Mouse (Mus musculus): ENCODE results near the gene Fam120b. TPM values are rescaled to one million over a fixed set of nuclear protein-coding genes. Genes with fewer than 3 reads are reported as not detected.

Fam120b gene
- total RNA-seq (2021) (10 to 100 TPM; 11.9 to 12.7 TPM), polyA plus RNA-seq (2012; rRNA removed) (7.1 and 10.6 TPM in 2 replicates)
- long read RNA-seq, full-length matches to known transcripts: 21 of 28 reads
- long read RNA-seq, partial matches to known transcripts: 3 of 28 reads
- long read RNA-seq, other reads (novel, unspliced or antisense): 4 of 28 reads

- Histone ChIP-seq H3K79me2 (replicated peaks; ENCODE audit: control insufficient read depth, insufficient read depth, low read length) (no peaks in the 10 kb centered on the region), H3K27ac (peak within 1 kb of the TSS; percentile 73), H3K4me1 (ENCODE audit: control insufficient read depth, insufficient read depth, low read length) (peaks cover 2% of the 10 kb centered on the region), H3K9ac (ENCODE audit: low read depth, low read length) (peak within 1 kb of the TSS; percentile 87), H3K36me3 (ENCODE audit: control insufficient read depth, insufficient read depth, low read length) (peaks cover 5% of the 10 kb centered on the region; the same call in 1 of the 2 replicates), H3K27me3 (ENCODE audit: control insufficient read depth, insufficient read depth, low read length) (no peaks in the 10 kb centered on the region), H3K4me3 (peak within 1 kb of the TSS; percentile 71)
- 1% methylated on average over 31 of the region's 31 CpGs for WGBS
- DNase-seq: peak; percentile 84 to 93
- intact Hi-C loops (cut with DNase I): loop anchor here (2.0 to 5.0 kb wide), 2 partner anchors 17 to 329 kb away; no protein-coding TSS in a partner anchor
- no peak for TF ChIP-seq CTCF (IDR thresholded peaks at IDR 0.05)
- peak; percentile 93 for TF ChIP-seq POLR2A (IDR thresholded peaks at IDR 0.05; ENCODE audit: insufficient read depth, low read depth, low read length)
- peak; percentile 67 for TF ChIP-seq EP300 (IDR thresholded peaks at IDR 0.05; ENCODE audit: insufficient read depth, low read depth, low read length)
Measured at GRCm38 (mm10) chr17:15395997-15396675, at the start of gene Fam120b. Gene Fam120b, plus strand, starts transcription at chr17:15396202.

DNA sequence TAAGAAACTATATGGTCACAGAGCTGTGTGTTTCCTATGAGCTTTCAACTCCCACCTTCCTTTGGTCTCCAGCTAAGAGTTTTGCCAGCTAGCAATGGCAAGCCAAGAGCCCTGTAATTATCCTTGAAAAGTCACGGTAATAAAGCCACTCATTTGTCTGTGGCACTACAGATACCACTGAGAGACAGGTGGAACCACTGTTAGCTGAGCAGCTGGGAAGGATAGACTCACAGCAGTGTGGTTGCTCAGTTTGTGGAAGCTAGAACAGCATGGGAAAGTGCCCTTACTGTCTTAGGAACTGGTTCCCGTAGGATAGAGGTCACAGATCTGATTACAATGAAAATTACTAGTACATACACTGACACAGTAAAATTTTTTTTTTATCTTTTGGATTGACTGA is 45.9 kb upstream of the Fam120b start:
- no peak for DNase-seq
- intact Hi-C loops (cut with DNase I): no loop called here
- Histone ChIP-seq H3K4me3 (no peak overlapping the region), H3K4me1 (ENCODE audit: control insufficient read depth, insufficient read depth, low read length) (no peaks in the 10 kb centered on the region), H3K27me3 (ENCODE audit: control insufficient read depth, insufficient read depth, low read length) (no peaks in the 10 kb centered on the region), H3K27ac (no peak overlapping the region), H3K79me2 (replicated peaks; ENCODE audit: control insufficient read depth, insufficient read depth, low read length) (no peaks in the 10 kb centered on the region), H3K9ac (ENCODE audit: low read depth, low read length) (no peak overlapping the region), H3K36me3 (ENCODE audit: control insufficient read depth, insufficient read depth, low read length) (no peaks in the 10 kb centered on the region)
- WGBS: 73% methylated on average over 2 of the region's 2 CpGs
- TF ChIP-seq CTCF (IDR thresholded peaks at IDR 0.05) (no peak), EP300 (IDR thresholded peaks at IDR 0.05; ENCODE audit: insufficient read depth, low read depth, low read length) (no peak), POLR2A (IDR thresholded peaks at IDR 0.05; ENCODE audit: insufficient read depth, low read depth, low read length) (no peak)

GRCm38 (mm10) chr17:15352869-15353610 is 43.0 kb upstream of the Fam120b start:
- Histone ChIP-seq H3K4me1 (ENCODE audit: control insufficient read depth, insufficient read depth, low read length) (no peaks in the 10 kb centered on the region), H3K9ac (ENCODE audit: low read depth, low read length) (no peak overlapping the region), H3K27me3 (ENCODE audit: control insufficient read depth, insufficient read depth, low read length) (no peaks in the 10 kb centered on the region), H3K36me3 (ENCODE audit: control insufficient read depth, insufficient read depth, low read length) (no peaks in the 10 kb centered on the region), H3K4me3 (no peak overlapping the region), H3K79me2 (replicated peaks; ENCODE audit: control insufficient read depth, insufficient read depth, low read length) (no peaks in the 10 kb centered on the region), H3K27ac (no peak overlapping the region)
- 51% methylated on average over 10 of the region's 10 CpGs for WGBS
- intact Hi-C loops (cut with DNase I): no loop called here
- TF ChIP-seq EP300 (IDR thresholded peaks at IDR 0.05; ENCODE audit: insufficient read depth, low read depth, low read length): no peak
- TF ChIP-seq POLR2A (IDR thresholded peaks at IDR 0.05; ENCODE audit: insufficient read depth, low read depth, low read length): no peak
- TF ChIP-seq CTCF (IDR thresholded peaks at IDR 0.05): no peak
- peak in 1 of 2 experiments; percentile 9 for DNase-seq

DNA sequence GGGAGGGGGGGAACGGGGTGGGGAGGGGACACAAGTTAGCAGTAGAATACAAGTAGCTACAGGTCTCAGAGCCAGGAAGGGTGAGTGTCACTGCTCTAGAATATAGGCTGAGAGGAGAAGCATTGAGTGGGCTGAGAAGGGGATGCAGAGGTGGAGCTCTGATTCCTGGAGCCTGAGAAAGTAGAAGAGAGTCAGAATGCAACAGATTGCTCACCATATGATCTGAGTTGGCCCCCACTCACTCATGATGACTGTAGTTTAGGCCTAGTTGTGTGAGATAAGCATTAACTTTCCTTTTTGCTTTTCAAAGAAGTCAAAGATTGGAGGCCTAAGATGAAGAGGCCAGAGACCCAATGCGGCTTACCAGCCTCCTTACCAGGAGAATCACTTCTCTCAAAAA is 42.0 kb upstream of the Fam120b start:
- H3K36me3 ChIP-seq (ENCODE audit: control insufficient read depth, insufficient read depth, low read length): no peaks in the 10 kb centered on the region
- no peak for DNase-seq
- intact Hi-C loops (cut with DNase I): no loop called here
- no peaks in the 10 kb centered on the region for H3K27me3 ChIP-seq (ENCODE audit: control insufficient read depth, insufficient read depth, low read length)
- TF ChIP-seq EP300 (IDR thresholded peaks at IDR 0.05; ENCODE audit: insufficient read depth, low read depth, low read length) (no peak), POLR2A (IDR thresholded peaks at IDR 0.05; ENCODE audit: insufficient read depth, low read depth, low read length) (no peak), CTCF (IDR thresholded peaks at IDR 0.05) (no peak)
- no peaks in the 10 kb centered on the region for H3K4me1 ChIP-seq (ENCODE audit: control insufficient read depth, insufficient read depth, low read length)
- no peaks in the 10 kb centered on the region for H3K79me2 ChIP-seq (replicated peaks; ENCODE audit: control insufficient read depth, insufficient read depth, low read length)
- no peak overlapping the region for H3K9ac ChIP-seq (ENCODE audit: low read depth, low read length)
- H3K4me3 ChIP-seq: no peak overlapping the region
- 85% methylated on average over 2 of the region's 2 CpGs for WGBS
- no peak overlapping the region for H3K27ac ChIP-seq

- no peaks in the 10 kb centered on the region for H3K36me3 ChIP-seq (ENCODE audit: control insufficient read depth, insufficient read depth, low read length)
- no peak overlapping the region for H3K4me3 ChIP-seq
- no peak for TF ChIP-seq EP300 (IDR thresholded peaks at IDR 0.05; ENCODE audit: insufficient read depth, low read depth, low read length)
- no peak for TF ChIP-seq POLR2A (IDR thresholded peaks at IDR 0.05; ENCODE audit: insufficient read depth, low read depth, low read length)
- no peak for TF ChIP-seq CTCF (IDR thresholded peaks at IDR 0.05)
- no peak overlapping the region for H3K9ac ChIP-seq (ENCODE audit: low read depth, low read length)
- no peak overlapping the region for H3K27ac ChIP-seq
- no peaks in the 10 kb centered on the region for H3K79me2 ChIP-seq (replicated peaks; ENCODE audit: control insufficient read depth, insufficient read depth, low read length)
- whole genome bisulfite sequencing: 91% methylated on average over 3 of the region's 3 CpGs
- H3K4me1 ChIP-seq (ENCODE audit: control insufficient read depth, insufficient read depth, low read length): no peaks in the 10 kb centered on the region
- no peaks in the 10 kb centered on the region for H3K27me3 ChIP-seq (ENCODE audit: control insufficient read depth, insufficient read depth, low read length)
- no peak for DNase-seq
- intact Hi-C loops (cut with DNase I): no loop called here
Measured at GRCm38 (mm10) chr17:15355072-15355471, 40.9 kb upstream of the Fam120b start.
